Mouse (Mus musculus) MEL (cell line): Measurements from ENCODE around the gene Emx2.

Experiments used
- BHLHE40 ChIP-seq: IDR thresholded peaks from 2 replicates; pipeline ENCODE4 v1.6.1; 2012; ENCODE audit warnings: low read depth, mild to moderate bottlenecking, inconsistent platforms, low read length, improper control_type of control experiment, borderline replicate concordance
- CHD2 ChIP-seq: IDR thresholded peaks from 2 replicates; pipeline ENCODE4 v1.6.1; 2011; ENCODE audit warnings: low read length, improper control_type of control experiment
- CTCF ChIP-seq, 3 experiments: IDR thresholded peaks in 2 of 3; conservative IDR thresholded peaks in 1 of 3; 2 replicates each; pipeline ENCODE4 v1.5.1; 2011 to 2012; ENCODE audit warnings: low read length in 3 of 3, low read depth in 2 of 3, mild to moderate bottlenecking in 2 of 3, improper control_type of control experiment in 1 of 3, inconsistent platforms in 1 of 3, mixed read lengths in 1 of 3, moderate library complexity in 1 of 3; ENCODE audit not compliant: control insufficient read depth in 1 of 3, insufficient read depth in 1 of 3, poor library complexity in 1 of 3, severe bottlenecking in 1 of 3
- EP300 ChIP-seq, 2 experiments: IDR thresholded peaks; 2 replicates each; pipeline ENCODE4 v1.6.1; 2011; ENCODE audit warnings: improper control_type of control experiment in 2 of 2, low read length in 2 of 2, low read depth in 1 of 2, mild to moderate bottlenecking in 1 of 2
- ETS1 ChIP-seq: IDR thresholded peaks from 2 replicates; pipeline ENCODE4 v1.6.1; 2012; ENCODE audit warnings: low read depth, mild to moderate bottlenecking, inconsistent platforms, low read length, improper control_type of control experiment, moderate library complexity
- GABPA ChIP-seq: IDR thresholded peaks from 2 replicates; pipeline ENCODE4 v1.6.1; 2012; ENCODE audit warnings: low read depth, mild to moderate bottlenecking, inconsistent platforms, low read length, improper control_type of control experiment, moderate library complexity
- GATA1 ChIP-seq: IDR thresholded peaks from 2 replicates; pipeline ENCODE4 v1.6.1; 2011; ENCODE audit warnings: low read depth, low read length, improper control_type of control experiment
- MXI1 ChIP-seq: IDR thresholded peaks from 2 replicates; pipeline ENCODE4 v1.6.1; 2011; ENCODE audit warnings: mild to moderate bottlenecking, low read depth, low read length, improper control_type of control experiment
- MYC ChIP-seq: IDR thresholded peaks from 2 replicates; pipeline ENCODE4 v1.6.1; 2011; ENCODE audit warnings: low read depth, mild to moderate bottlenecking, low read length, improper control_type of control experiment, moderate library complexity
- SMC3 ChIP-seq: IDR thresholded peaks from 2 replicates; pipeline ENCODE4 v1.6.1; 2011; ENCODE audit warnings: low read depth, low read length, improper control_type of control experiment
- TAL1 ChIP-seq: IDR thresholded peaks from 2 replicates; pipeline ENCODE4 v1.6.1; 2012; ENCODE audit warnings: mild to moderate bottlenecking, inconsistent platforms, low read length, moderate library complexity, mixed read lengths
- ZMIZ1 ChIP-seq: IDR thresholded peaks from 2 replicates; pipeline ENCODE4 v1.6.1; 2012; ENCODE audit warnings: low read depth, mild to moderate bottlenecking, inconsistent platforms, low read length, improper control_type of control experiment, moderate library complexity

GRCm38 (mm10) chr19:59465281-59465680, 7.1 kb downstream of the Emx2 start:
- TF ChIP-seq MXI1 (no peak), CTCF (IDR thresholded peaks at IDR 0.05 in 2 of 3, conservative IDR thresholded peaks at IDR 0.05 in 1 of 3; ENCODE audit: control insufficient read depth in 1 of 3, insufficient read depth in 1 of 3, low read depth in 2 of 3, low read length in 3 of 3, poor library complexity in 1 of 3, severe bottlenecking in 1 of 3) (no peak), ETS1 (no peak), MYC (no peak), BHLHE40 (no peak), SMC3 (no peak), GATA1 (no peak), CHD2 (no peak), EP300 (IDR thresholded peaks at IDR 0.05; ENCODE audit: low read depth in 1 of 2, low read length in 2 of 2) (no peak), GABPA (no peak), TAL1 (no peak), ZMIZ1 (no peak)
